Mouse (Mus musculus) kidney, adult 11 months (tissue): ENCODE measurements around the gene Akap7.

Experiments
- DNase-seq: peaks from one replicate; pipeline ENCODE4 v3.0.0; 2022

Akap7 gene

DNA sequence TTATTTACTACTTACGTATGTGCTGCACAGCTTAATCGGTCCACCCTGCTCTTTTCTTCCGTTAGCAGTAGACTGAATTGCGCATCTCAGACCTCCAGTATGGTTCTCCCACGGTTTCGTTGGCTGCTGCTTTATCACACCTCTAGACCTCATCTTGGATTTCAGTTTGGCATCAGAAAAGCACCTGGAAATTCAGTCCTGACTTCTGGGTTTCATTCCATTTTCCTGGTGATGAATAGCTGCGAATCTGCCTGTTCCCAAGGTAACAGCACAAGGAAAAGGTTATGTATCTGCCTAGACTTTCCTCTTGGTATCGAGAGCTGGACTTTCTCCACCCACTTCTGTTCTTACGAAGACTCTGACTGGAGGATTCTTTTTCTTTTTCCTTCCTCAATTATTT, at the start of gene Akap7:
Gene Akap7 (minus strand): TSS at position 101 of the 400 bp plus-strand sequence.
- no peak for DNase-seq

DNA sequence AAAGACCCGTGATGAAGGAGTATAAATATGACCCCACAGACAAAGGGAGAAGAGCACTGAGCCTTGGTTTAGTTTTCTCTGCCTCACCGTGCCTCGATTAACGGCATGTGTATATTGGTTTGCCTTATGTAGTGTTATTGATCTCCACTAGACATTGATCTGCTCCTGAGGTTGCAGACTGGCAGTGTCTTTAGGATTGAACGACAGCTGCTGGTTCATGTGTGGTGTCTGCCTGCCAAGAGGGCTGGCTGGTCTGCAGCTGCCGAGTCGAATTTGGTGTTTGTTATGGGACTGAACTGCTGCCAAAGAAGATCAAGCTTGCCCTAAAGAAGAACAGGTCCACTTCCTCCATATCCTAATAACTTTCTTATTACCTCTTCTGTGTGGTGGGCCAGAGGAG, 46.7 kb upstream of the Akap7 start:
- DNase-seq = no peak

DNA sequence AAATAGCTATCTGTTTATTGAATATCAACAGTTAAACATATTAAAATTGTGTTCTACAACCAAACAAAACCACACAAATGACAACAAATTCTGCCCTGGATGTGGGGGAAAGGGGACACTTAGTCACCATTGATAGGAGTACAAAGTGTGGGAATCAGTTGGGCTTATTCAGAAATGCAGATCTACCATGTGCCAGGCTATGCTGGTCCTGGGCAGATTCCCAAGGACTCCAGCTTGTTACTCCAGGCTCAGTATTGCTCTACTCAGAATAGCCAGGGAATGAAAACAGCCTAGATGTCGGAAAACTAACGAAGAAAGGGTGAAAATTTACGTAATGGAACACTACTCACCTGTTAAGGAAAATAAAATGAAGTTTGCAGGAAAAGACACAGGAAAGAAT, 46.3 kb upstream of the Akap7 start:
- DNase-seq = no peak

DNA sequence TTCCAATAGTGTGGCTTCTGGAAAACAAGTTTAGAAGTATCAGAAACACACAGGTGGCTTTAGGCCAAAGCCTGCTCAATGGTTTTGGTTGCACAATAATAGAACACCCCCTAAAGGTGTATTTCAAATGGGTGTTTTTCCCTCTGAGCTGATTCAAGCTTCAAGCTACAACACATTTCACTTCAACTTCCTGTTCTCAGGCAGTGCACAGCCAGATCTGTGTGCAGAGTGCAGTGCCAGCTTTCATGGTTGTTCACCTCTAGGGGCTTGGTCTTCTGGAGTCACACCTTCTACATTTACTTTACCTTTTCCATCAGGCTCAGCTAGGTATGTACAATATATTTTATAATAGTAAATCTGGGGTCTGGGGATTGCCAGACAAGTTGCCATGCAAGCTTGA, 35.1 kb upstream of the Akap7 start:
- DNase-seq = no peak

DNA sequence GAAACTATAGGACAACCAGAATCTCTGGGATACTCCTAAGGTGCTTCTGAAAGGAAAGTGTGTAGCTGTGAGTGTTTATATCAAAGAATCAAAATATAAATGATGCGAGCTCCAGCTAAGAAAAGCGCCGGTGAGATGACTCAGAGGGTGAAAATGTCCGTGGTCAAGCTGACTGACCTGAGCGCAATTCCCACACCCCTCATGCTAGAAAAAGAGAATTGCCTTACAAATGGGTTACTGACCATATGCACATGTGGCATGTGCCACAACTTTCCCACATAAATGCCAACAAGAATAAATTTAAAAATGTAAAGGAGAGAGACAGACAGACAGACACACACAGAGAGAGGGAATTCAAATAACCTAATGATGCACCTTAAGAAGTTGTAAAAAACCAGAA, 33.0 kb upstream of the Akap7 start:
- DNase-seq = no peak

DNA sequence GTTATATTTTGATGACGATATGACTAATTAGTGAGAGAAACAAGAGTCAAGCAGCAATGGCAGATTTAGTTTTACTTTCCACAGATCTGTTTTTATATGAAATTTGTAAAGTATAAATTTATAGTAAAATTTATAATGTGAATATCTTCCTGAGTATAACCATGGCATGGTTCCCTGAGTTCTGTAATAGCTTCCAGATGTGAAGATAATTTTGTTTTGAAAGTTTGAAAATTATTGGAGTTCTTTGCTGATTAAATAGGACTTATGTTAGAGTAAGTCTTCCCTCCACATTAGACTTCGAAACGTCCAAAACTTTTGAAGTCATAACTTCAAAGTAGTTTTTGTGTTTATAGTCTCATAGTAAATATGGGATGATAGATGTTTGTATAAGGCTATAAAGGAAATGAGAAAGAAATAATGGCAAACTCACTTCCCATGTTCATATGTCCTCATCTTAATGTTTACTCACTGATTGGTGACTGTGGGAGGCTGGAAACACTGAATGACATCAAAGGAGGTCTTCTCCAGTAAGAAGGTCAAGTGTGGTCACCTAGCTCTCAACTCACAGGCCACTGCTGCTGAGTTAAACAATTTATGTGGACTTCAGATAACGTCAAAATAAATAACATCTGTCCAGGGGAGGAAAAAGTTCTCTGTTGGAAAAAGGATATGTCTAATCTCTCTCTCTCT, 25.9 kb upstream of the Akap7 start:
- no peak for DNase-seq

DNA sequence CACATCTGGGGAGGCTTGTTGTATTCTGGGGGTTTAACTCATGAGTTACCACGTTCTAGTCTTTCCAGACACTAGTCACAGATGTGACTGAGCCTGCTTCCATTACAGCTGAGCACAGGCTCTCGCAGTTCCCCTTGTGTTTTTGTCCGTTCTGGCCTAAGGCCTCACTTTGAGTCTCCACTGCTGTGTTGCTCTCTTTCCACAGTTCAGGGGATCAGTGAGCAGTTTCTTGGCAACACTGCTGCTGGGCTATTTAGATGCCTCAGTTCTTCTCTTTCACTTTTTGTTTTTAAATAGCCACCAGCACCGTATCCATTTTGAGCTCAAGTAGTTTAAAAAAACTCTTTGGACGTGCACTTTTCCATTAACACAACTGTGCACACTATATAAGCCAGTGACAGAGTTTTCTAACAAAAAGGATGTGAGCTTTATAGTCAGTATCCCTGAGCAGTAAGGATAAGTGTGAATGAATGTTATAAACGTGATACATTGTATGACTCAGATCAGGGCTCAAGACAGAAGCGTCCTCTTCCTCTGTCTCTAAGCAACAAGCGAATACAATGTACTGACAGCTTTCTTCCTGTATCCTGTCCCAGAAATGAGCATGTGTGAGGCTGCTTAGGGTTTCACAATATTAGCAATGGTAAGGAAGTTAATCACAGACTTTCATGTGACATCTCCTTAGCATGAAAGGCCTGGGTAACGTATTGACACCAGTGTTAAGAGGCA, 23.8 kb upstream of the Akap7 start:
- DNase-seq = no peak

DNA sequence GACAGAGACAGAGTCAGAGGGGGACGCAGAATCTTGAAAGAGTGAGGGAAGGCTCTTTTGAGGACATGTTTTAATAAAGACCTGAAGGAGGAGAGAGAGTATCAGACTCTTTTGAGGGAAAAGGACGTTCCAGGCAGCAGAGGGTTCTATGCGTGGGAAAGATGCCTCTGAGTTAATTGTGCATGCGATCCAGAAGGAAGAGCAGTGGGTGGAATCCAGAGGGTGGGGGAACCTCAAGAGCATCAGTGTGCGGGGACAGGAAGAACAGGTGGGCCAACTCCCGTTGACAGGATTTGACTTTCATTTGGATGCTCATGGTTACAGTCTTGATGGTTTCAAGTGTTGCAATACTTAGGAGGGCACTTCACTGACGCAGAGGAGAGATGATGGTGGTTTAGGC, 22.4 kb upstream of the Akap7 start:
- no peak for DNase-seq

DNA sequence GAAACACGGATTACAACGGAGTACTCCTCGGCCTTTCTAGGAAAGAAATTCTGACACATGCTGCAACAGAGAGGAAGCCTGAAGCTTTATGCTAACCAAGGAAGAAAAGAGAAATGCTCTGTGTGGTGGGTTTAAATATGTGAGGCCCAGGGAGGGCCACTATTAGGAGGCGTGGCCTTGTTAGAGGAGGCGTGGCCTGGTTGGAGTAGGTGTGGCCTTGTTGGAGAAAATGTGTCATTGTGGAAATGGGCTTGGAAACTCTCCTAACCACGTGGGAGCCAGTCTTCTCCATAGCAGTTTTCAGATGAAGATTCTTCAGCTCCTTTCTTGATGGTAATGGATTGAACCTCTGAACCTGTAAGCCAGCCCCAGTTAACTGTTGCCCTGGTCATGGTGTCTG, 19.8 kb upstream of the Akap7 start:
- DNase-seq = no peak

DNA sequence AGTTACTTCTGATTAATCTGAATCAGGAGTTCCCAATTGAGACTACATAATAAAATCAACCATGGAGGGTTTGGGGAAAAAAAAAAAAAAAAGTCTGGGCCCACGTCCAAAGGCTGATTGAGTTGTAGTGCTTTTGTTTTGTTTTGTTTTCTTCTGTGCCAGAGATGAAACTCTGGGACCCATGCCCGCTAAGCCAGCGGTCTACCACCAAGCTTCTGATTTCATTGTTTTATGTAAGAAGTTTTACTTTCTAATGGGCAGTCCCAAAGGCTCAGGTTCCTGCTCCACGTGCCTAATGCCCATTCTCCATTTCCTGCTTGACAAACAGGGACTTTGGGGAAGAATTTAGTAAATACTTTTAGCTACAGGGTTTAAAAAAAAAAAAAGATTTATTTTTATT, 18.0 kb upstream of the Akap7 start:
- DNase-seq = peak; percentile 20

DNA sequence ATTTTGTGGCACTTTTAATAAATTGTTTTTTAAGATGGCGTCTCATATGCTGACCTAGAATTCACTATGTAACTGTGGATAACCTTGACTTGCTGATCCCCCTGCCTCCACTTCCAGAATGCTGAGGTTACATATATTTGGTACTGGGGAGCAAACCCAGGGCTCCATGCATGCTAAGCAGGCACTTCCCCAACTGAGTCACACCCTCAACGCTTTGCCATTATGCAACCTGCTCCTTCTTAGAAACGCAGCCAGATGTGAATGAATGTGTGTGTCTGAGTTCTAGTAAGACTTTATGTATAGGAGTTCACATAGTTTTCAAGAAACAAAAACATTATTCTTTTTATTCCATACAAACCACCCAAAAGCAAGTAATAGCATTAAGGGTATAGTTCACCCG, 13.5 kb upstream of the Akap7 start:
- no peak for DNase-seq

DNA sequence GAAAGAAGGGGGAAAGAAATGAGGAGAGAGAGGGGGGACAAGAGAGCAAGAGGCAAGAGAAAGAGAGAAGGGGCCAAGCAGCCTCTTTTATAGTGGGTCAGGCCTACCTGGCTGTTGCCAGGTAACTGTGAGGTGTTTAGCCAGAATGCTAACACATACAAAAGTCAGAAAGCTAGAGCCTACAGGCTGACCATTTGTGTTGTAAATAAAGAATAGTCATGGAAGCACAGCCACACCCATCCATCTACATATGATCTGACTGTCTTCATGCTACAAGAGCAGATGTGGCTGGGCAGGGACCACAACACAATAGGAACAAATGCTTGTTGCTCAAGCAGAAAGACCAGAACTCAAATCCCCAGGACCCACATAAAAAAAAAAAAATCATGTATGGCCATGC, 11.9 kb upstream of the Akap7 start:
- DNase-seq = no peak

DNA sequence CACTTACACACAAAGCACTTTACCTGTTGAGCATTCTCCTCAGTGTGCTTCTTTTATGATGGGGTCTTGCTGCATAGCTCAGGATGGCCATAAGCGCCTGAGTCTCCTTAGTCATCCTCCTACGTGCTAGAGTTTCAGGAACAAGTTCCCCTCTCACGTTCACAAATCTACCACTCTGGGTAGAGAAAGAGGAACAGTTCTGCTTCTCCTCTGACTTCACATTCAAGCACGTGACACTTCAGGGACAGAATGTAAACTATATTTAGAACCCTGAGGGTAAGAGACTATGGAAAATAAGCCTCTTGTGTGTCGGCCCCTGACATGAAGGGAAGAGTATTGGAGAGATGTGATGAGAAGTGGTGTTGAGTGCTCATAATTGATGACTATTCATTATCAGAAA, 10.7 kb upstream of the Akap7 start:
- no peak for DNase-seq

DNA sequence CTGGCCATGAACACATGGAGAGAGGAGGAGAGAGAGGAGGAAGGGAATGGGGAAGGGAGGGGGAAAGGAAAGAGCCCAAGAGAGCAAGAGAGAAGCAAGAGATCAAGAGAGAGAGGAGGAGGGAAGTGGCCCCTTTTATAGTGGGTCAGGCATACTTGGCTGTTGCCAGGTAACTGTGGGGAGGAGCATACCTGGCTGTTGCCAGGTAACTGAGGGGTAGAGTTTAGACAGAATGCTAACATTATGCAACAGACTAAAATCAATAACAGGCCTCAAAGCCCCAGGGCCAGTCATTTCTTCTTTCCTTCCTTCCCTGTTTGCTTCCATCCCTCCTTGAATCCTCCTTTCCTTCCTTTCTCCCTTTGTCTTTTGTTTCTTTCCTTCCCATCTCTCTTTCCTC, 10.0 kb upstream of the Akap7 start:
- DNase-seq = no peak

DNA sequence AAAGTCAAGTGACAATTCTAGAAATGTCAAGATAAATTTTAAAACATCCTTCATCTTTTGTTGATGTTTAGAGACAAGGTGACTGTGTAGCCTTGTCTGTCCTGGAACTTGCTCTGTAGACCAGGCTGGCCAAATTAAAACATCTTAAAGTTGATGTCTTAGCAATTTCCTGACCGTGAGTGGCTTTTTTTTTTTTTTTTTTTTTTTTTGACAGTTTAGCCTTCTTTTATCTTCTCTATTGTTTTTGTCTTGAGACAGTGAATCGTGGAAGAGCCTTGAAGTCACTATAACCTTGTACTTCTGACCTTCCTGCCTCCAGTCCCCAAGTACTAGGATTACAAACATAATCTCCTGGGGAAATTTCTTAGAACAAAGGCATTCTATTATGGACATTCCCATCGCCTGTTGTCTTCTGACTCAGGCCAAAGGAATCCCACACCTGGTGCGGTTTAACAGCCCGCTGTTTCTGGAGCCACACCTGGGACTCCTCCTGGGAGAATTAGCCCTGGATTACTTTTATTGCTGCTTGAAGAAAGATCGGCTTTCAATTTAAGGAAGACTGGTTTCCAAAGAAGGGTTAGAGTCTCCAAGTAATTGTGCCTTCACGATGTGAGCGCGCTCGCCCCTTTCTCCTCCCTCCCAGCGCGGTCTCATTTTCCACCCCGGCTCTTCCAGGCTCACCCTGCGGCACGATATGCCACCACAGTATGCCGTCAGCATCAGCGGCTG, 6.3 kb upstream of the Akap7 start:
- DNase-seq = no peak

DNA sequence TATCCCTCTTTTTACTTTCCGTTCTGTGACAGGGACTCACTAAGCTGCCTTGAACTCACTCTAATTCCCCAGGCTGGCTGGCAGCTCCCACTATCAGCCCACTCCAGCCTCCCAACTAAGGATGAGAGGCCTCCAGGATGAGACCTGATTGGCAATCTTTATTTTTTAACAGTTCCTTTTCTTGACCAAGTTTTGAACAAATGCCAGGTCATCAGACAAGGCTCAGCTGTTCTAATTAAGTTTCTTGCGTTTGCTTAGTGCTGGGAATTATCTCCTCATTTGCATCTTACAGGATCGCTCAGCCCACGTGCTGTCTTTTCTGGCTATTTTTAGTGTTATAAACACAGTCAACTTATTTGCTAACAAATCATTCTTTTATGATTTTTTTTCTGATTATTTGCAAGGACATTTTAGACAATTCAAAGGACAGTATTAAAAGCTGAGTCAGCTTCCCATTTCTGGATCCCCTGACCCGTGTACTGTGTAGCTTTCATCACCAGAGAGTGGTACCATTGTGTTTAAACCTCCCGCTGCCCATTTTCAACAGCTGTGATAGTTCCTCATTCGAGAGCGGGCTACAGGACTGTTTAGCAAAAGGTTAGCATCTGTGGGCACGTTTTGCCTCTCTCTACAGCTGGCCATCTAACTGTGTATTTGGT, 4.0 kb upstream of the Akap7 start:
- no peak for DNase-seq

DNA sequence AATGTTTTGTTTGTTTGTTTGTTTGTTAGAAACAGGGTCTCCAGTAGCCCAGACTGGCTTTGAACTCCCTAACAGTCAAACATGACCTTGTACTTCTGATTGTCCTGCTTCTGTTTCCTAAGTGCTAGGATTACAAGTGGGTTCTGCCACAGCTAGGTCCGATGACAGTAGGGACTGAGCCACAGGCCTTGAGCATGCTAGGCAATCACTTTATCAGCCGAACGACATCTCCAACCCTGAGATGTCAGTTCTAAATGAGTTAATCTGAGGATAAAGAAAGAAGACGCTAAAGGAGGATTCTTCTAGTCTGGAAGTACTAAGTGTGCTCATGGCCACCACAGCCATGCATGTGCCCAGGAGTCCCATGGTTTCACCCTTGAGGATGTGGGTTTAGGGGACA, 3.1 kb upstream of the Akap7 start:
- DNase-seq = no peak

DNA sequence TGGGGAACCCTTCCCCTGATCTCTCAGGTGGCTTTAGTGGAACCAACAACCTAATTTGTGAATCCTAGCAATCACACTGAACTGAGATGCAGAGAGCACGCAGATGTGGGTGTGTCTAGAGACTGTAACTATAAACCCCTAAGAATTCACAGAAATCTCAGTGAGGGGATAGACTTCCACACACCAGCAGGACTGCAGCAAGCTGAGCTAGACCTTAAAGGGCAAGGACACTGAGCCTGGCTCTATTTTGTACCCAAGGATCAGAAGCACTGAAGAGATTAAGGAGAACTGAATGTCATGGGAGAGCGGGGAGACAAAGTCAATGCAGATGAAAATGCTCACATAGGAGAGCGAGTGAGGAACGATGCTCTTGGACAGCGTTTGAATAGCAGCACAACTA, 2.3 kb upstream of the Akap7 start:
- no peak for DNase-seq

DNA sequence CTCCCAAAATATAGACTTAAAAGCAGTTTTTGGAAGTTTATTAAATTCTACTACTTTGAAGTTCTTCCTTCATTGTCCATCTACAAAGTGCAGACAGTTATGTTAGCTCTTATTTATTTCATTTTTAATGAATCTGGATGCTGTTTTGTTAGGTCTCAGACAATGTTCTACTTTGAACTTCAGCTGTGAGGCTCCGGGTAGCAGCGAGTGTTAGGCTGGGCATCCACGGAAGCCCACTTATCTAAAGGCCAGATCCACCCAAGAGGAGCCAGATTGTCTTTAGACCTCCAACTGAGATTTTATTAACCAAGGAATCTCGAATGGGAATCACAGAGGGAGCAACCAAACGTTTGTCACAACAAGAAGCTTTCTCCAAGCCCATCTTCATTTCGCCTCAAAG, 2.5 kb downstream of the Akap7 start:
- DNase-seq = no peak

DNA sequence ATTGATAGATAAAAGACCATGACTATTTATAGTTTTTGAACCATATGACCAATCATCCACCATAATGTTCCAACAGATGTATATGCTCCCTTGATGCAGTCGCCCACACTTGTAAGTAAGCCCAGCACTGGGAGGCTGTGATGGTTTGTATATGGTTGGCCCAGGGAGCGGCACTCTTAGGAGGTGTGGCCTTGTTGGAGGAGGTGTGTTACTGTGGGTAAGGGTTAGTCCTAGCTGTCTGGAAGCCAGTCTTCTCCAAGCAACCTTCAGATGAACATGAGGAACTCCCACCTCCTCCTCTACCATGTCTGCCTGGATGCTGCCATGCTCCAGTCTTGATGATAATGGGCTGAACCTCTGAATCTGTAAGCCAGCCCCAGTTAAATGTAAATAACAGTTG, 3.1 kb downstream of the Akap7 start:
- no peak for DNase-seq

DNA sequence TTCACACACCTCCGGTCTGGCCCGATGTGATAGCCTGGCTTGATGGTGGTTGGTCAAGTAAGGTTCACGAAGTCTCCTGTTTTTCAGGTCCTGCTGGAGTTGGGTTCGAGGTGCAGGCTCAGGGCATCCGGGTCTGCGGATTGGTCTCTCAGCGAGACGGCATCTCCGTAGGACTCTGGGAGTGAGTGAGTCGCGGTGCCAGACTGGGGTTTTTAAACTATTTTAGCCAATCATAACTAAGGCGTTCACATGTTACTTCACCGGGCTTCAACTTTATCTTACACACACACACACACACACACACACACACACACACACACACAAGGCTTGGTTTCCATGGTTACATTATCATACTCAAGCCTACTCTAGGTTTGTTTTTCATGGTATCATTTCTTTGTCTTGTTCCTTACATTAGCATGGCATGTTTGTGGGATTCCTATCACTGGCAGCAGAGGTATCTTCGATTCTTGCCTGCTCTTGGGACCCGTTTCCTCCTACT, 8.6 kb downstream of the Akap7 start:
- no peak for DNase-seq

DNA sequence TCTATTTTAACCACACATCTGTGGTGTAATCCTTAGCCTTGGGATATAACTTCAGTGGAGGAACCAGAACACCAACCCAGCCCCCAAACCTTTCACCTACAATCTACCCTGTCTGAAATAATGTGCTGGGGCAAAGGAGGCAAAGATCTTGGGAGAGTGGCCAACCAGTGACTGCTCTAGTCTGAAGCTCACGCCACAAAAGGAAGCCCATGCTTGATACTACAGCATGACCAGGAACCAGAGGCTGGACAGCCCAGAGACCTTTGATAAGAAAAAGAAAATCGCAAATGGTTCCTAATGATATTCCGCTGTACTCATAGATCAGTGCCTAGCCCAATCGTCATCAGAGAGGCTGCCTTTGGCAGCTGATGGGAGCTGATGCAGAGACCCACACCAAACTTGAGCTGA, 9.4 kb downstream of the Akap7 start:
- DNase-seq = peak; percentile 31

DNA sequence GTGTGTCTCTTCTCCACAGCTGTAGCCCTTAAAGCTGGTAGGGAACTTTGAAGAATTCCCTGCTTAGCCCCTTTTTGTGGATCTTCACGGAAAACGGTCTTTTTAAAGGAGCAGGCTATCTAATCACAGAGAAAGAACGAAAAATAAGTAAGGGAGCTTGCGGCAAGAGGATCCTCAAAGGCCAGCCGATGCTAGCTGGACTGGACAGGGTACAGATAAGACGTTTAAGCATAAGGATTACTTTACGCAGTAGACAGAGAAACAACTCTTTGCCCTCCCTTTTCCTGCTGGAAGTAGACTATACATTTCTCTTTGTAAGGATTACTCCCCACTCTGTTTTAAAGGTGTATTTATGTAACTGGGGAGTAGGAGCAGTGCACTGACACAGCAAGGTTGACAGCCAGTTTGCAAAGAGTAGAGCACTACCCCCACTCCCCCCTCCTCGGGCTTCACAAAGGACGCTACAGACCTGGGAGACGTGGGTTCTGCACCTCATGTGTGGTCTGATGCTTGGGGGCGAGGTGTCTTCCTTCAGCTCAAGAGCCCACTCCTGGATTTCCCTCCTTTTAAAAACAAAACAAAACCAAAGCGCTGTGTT, 9.9 kb downstream of the Akap7 start:
- DNase-seq = no peak
